Mouse (Mus musculus): ENCODE results near the gene Eif5a.

DNA sequence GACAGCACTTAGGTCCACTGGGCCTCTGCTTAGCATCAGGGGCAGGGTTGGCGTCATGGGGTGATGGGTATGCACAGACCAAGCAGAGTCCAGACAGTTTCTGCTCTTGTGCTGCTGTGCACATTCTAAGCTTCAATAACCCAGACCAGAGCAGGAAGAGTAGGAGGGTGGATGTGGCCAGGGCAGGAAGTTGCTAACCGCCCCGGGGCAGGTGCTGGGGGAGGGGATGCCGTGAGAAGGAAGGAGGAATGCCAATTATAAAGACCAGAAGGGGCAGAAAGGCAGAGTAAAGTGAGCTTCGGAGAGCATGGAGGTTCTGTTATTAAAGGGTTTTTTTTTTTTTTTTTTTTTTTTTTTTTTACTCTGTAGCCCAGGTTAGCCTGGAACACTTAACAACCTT, 27.1 kb downstream of the Eif5a start:
- TF ChIP-seq CTCF (IDR thresholded peaks at IDR 0.05; ENCODE audit: low read depth, low read length) (no peak), POLR2A (IDR thresholded peaks at IDR 0.05; ENCODE audit: borderline replicate concordance, low read depth, low read length) (no peak)

Data from bone marrow macrophage, adult 2 months (primary cell).